Mouse (Mus musculus) layer of hippocampus, postnatal 10 days (tissue): Measurements from ENCODE around the gene Dapk3. TPM values are rescaled to one million over a fixed set of nuclear protein-coding genes. Genes with fewer than 3 reads are reported as not detected.
A peak's percentile ranks its signal among the peaks of the same experiment; 100 is the strongest.
"Not testable (repeated sequence)": the region's sequence is repeated elsewhere in the genome, so short reads cannot be mapped to it uniquely, and the experiment has no call there.

ENCODE experiments used
- DNase-seq, 2 experiments: peaks; one replicate each; pipeline ENCODE4 v3.0.0; 2021; ENCODE audit warnings: low spot score in 2 of 2
- total RNA-seq, 2 experiments: library from RNA; stranded (reverse); gene quantifications; 2 replicates each; pipeline ENCODE4 v1.2.3; 2021

Dapk3 gene
- total RNA-seq, 2 experiments from 2014 or later = 66.1 to 67.9 TPM

GRCm38 (mm10) chr10:81145307-81145706 lies 37.5 kb upstream of the Dapk3 start:
- DNase-seq = no peak

- no peak for DNase-seq
These were observed 37.0 kb upstream of the Dapk3 start for GRCm38 (mm10) chr10:81145778-81146177.

GRCm38 (mm10) chr10:81146296-81146695 lies 36.5 kb upstream of the Dapk3 start:
- DNase-seq = no peak

DNA sequence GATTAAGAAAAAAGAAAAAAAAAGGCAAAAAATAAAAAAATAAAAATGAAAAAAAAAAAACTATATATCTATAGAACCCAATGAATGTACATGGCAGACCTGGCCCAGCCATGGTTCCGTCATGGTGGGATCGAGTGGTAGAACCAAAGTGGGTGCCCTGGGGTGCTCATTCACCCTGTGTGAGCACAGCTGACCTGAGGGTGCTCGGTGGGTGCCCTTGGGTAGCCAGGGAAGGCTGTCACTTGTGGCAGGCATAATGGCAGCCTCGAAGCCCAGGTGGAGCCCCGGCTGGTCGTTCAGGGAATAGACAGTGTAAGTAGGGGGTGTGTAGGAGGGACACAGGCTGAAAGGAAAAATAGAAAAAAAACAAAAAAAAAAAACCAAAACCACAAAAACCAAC lies 31.5 kb upstream of the Dapk3 start:
- DNase-seq = no peak

DNA sequence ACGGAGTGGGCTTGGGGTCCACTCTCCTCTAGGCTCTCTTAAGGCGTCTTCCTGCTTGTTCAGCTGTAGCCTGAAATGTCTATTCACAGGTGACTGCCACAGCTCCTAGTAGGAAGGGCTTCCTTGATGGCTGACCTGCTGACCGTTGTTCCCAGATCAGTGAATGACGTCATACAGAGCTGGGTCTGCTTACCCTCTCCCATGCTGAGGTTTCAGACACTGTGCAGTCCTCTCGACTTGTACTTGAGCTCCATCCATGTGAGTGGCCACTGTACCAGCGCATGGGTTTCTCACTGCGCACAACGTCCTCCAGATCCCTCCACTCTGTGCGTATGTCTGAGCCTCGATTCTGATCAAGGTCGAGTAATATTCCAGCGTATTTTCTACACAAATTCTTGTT lies 30.2 kb upstream of the Dapk3 start:
- DNase-seq = no peak

DNA sequence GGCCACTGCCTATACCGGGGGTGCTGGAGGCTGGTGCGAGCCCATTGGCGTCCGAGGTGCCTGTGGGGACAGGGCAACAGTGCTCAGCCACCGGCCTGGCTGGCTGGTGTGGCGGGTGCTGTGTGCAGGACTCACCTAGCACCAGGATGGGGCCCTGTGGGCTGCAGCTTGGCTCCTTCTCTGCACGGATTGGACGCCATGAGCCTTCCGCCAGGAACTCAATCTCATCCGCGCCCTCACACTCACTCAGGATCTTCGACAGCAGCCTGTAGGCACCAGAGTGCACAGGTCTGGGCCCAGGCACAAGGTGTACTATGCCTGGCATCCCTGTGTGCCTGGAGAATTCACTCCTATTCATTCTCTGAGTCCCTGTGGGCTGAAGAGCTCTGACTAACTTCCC lies 28.5 kb upstream of the Dapk3 start:
- DNase-seq = no peak

DNA sequence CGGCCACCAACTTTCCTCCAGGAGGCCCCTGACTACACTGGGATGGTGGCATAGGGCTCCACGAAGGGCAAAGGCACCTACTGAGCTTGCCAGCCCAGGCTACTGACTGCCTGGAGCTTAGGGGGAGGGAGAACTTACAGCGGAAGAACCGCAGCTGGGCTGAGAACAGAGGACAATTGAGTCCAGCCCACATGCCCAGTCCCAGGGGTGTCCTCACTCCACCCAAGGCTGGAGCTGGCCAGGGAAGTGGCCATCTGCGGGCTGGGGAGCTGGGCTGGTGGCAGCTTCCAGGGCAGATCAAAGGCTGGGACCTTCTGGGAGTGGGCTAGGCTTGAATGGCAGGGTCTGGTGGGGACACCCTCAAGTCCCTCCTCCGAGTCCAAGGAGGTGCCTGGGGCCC lies 28.1 kb upstream of the Dapk3 start:
- DNase-seq = no peak

- no peak for DNase-seq
These were observed 21.0 kb upstream of the Dapk3 start for GRCm38 (mm10) chr10:81161602-81162317.

DNA sequence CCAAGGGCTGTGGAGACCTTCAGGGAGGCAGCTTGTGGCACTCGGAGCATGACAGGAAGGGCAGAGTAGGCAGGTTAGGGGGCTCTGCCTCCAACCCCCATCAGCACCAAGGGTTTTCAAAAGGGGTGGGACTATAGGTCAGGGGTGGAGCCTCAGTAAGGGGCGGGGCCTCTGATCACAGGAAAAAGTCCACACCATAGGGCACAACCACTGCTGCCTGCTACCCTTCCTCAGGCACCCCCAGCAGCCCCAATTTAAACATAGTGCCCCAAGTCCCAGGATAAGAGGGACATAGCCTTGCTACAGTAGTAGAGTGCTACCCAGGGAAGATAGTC lies 20.5 kb upstream of the Dapk3 start:
- DNase-seq = no peak

DNA sequence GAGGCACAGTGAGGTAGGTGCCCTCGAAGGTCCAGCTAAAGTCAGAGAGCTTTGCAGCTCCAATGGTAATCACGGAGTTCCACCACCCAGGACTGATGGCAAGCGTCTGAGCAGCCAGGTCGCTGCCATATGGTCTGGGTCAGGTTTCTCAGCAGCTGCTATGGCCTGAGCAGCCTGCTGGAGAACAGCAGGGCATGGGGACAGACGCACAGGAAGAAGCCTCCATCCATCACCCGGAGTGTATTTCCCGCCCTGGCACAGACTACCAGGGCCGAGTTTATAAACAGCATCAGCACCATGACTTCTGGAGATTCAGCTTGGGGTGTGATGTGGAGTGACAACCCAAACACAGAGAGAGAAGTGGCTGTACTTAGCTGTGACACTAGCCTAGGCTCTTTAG lies 17.7 kb upstream of the Dapk3 start:
- no peak for DNase-seq

DNA sequence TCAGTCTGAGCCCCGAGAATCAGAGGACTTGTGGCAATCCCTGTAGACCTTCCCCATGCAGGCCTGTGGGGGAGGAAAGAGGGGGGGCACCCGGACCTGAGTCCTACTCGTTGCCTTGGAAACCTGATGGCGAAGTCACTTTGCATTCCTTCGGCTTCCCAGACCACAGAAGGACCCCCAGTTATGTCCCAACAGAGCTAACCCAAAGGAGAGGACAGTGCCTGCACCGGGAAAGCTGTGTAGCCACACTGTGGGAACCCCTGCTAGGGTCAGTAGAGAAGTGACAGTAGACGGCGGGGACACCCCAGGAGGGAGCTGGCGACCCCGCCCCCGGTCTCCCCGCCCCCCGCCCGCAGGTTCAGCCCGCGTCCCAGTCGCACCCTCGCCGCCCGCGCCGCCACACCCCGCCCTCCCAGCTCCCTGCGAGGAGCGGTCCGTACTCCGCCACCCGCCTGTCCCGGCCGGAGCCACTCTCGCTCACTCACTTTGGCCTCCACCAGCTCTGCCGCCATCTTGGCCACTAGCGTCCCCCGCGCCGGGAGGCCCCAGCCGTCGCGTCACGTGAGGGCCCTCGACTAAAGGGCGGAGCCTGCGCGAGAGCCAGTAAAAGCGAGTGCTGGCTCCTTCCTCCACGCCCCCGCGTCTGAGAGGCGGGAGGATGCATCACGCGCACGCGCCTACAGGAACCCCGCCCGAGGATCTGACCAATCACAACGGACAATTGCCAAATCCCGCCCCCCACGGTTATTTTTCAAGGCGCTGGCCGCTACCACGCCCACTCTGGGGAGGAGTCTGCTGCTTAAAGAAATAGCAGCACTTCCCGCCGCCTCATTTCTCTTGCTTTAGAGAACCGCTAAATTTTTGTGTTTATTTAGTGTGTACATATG lies 15.4 kb upstream of the Dapk3 start, which contains the start of gene Pias4:
TSS of gene Pias4 (minus strand) at position 724 of the 887 bp plus-strand sequence.
- peak; percentile 100 for DNase-seq

DNA sequence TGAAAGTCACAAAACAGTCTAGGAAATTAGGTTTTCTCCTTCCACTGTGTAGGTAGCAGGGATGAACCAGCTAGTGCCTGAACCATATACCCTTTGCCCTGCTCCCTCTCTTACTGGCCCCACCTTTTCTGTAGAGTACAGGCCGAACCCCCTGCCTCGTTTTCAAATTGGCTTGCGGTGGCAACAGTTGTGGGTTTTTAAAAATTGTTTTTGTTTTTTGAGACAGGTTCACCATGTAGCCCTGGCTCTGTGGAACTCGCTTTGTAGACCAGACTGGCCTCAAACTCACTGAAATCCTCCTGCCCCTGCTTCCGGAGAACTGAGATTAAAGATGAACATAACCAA lies 14.7 kb upstream of the Dapk3 start:
- DNase-seq = no peak

- DNase-seq = peak; percentile 73 to 82
These were observed 14.1 kb upstream of the Dapk3 start for GRCm38 (mm10) chr10:81168521-81169244.

- not testable (repeated sequence) for DNase-seq
These were observed 13.3 kb upstream of the Dapk3 start for GRCm38 (mm10) chr10:81169411-81169900.

- peak; percentile 82 to 89 for DNase-seq
These were observed 9.7 kb upstream of the Dapk3 start for GRCm38 (mm10) chr10:81173132-81173531.

DNA sequence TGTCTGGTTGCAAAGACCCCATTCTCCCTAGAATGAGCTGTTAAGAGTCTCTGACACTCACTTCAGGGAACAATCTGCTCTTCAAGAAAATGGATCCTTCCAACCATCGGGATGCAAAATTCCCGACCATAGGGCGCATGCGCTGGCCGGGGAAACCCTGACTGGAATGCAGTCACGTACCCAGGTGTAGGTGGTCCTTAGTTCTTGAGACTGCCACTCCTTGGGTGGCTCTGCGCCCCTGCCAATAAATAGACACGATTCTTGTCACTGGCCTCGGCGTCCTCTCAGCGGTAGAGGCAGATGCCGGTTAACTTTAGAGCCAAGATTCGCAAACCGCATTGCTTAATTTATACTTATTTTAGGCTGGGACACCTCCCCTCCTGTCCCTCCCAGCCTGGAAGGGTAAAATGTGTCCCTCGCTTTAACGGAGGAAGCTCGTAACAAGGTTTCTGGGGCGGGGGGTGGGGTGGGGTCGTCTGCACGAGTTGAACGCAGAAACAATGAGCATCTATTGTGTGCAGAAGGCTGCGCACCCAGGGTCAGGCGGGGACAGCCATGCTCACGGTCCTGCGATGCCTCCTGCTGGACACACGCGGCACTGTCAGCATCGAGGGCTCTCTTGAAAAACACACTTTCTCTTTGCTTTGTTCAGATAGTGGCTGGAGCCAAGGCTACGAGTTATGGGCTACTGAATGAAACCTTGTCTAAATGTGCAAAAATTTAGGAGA lies 8.0 kb upstream of the Dapk3 start:
- DNase-seq = peak; percentile 95 to 96

GRCm38 (mm10) chr10:81175345-81175701 lies 7.5 kb upstream of the Dapk3 start:
- DNase-seq = peak in 1 of 2 experiments; percentile 51

- DNase-seq = peak in 1 of 2 experiments; percentile 51
These were observed 6.8 kb upstream of the Dapk3 start for GRCm38 (mm10) chr10:81175936-81176465.

GRCm38 (mm10) chr10:81176466-81177271 lies 6.1 kb upstream of the Dapk3 start, which contains the start of gene Eef2:
Gene Eef2, plus strand, starts transcription at chr10:81176631.
- DNase-seq = peak; percentile 99 to 100

DNA sequence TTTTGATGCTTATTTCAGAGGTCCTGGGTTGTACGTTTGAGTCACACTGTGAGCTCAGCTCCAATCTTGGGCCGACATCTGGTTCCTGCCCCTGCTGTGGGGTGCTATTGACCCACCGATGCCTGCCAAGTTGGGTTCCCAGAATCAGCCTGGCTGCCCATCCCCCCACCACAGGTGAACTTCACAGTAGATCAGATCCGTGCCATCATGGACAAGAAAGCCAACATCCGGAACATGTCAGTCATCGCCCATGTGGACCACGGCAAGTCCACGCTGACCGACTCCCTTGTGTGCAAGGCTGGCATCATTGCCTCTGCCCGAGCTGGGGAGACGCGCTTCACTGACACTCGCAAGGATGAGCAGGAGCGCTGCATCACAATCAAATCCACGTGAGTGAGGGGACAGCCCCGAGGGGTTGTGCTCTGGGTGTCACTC lies 5.3 kb upstream of the Dapk3 start:
- peak; percentile 50 to 64 for DNase-seq
